Mouse (Mus musculus): Measurements from ENCODE around the gene Syne1.

Syne1 gene

DNA sequence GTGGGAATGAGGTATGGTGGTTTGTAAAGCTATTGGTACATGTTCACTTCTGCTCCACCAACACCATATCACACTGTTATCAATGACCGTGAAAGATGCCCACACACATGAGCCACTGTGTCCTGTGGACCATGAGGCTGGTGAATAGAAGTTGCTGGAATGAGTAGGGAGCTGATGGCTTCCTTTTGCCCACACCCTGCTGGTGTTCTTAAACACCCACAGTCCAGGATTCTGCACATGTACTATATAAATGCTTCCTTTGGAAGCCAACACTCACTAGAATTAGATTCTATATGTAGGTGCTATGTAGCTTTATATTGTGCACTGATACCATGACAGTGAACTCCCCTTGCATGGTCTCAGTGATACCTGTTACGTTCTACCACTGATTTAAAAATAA is 574.7 kb downstream of the Syne1 start:
- peak in 1 of 2 experiments; percentile 16 for DNase-seq (ENCODE audit: low spot score in 2 of 2)

DNA sequence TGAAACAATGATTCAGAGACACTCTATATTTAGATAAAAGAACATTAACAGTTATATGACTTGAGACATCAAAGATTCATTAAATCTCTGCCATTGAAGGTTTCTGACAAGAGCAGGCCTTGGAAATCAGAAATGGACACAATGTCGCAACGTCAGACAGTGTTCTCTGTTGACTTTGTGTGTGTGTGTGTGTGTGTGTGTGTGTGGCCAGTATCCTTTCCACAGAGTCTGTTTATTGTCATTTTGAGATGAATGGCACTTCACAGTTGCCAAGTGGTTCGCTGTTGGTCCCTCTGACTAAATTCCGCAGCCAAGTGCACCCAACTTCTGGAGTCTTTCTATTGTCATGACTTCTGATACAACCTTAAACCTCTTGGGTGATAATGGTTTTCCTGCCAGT is 577.0 kb downstream of the Syne1 start:
- DNase-seq (ENCODE audit: low spot score in 2 of 2) = no peak

GRCm38 (mm10) chr10:4972026-4972425 is 579.3 kb downstream of the Syne1 start:
- DNase-seq (ENCODE audit: low spot score in 2 of 2) = no peak

GRCm38 (mm10) chr10:4971586-4971985 is 579.7 kb downstream of the Syne1 start:
- DNase-seq (ENCODE audit: low spot score in 2 of 2) = no peak

- DNase-seq (ENCODE audit: low spot score in 2 of 2) = no peak
Measured at GRCm38 (mm10) chr10:4971156-4971555, 580.1 kb downstream of the Syne1 start.
